Mouse (Mus musculus) limb, embryonic 14.5 days (tissue): Measurements from ENCODE around the gene Pus7l. TPM values are rescaled to one million over a fixed set of nuclear protein-coding genes. Genes with fewer than 3 reads are reported as not detected.

Source experiments
- ATAC-seq: fragments of 200-750 bp; cut with Nextera tagmentation; 2 replicates; pipeline ENCODE4 v1.8.0; 2017; ENCODE audit warnings: low read depth, moderate number of reproducible peaks, moderate TSS enrichment; ENCODE audit not compliant: low FRiP score
- DNase-seq: peaks from one replicate; pipeline ENCODE4 v3.0.0-alpha.2; 2015; ENCODE audit warnings: low spot score
- H3K27ac ChIP-seq: fragments of 300-500 bp; sonication (generic); replicated peaks from 2 replicates; pipeline ENCODE4 v1.5.1; 2014; ENCODE audit warnings: low read depth, mild to moderate bottlenecking, low read length, moderate library complexity, mixed read lengths
- H3K27me3 ChIP-seq: fragments of 300-500 bp; sonication (generic); 2 replicates; pipeline ENCODE4 v1.6.1; 2014; ENCODE audit warnings: low read length, mixed read lengths; ENCODE audit not compliant: control insufficient read depth, insufficient read depth
- H3K36me3 ChIP-seq: fragments of 300-500 bp; sonication (generic); 2 replicates; pipeline ENCODE4 v1.6.1; 2014; ENCODE audit warnings: mild to moderate bottlenecking, low read length, moderate library complexity, mixed read lengths; ENCODE audit not compliant: control insufficient read depth, insufficient read depth
- H3K4me1 ChIP-seq: fragments of 300-500 bp; sonication (generic); 2 replicates; pipeline ENCODE4 v1.6.1; 2014; ENCODE audit warnings: antibody characterized with exemption, low read length, mixed read lengths; ENCODE audit not compliant: control insufficient read depth, insufficient read depth
- H3K4me2 ChIP-seq: fragments of 300-500 bp; sonication (generic); replicated peaks from 2 replicates; pipeline ENCODE4 v1.6.1; 2014; ENCODE audit warnings: low read depth, mild to moderate bottlenecking, low read length, moderate library complexity; ENCODE audit not compliant: severe bottlenecking
- H3K4me3 ChIP-seq: fragments of 300-500 bp; sonication (generic); replicated peaks from 2 replicates; pipeline ENCODE4 v1.5.1; 2014; ENCODE audit warnings: low read length
- H3K9ac ChIP-seq: fragments of 300-500 bp; sonication (generic); 2 replicates; pipeline ENCODE4 v1.6.1; 2014; ENCODE audit warnings: mild to moderate bottlenecking, low read depth, low read length, moderate library complexity; ENCODE audit not compliant: severe bottlenecking
- H3K9me3 ChIP-seq: fragments of 300-500 bp; sonication (generic); 2 replicates; pipeline ENCODE4 v1.6.1; 2016; ENCODE audit warnings: low read length; ENCODE audit not compliant: control insufficient read depth
- POLR2A ChIP-seq: fragments of 200-500 bp; IDR thresholded peaks from 2 replicates; pipeline ENCODE4 v1.8.0; 2012; ENCODE audit warnings: inconsistent platforms, mild to moderate bottlenecking, moderate library complexity, borderline replicate concordance; ENCODE audit not compliant: insufficient read depth, insufficient read length; ENCODE audit errors: extremely low read depth
- WGBS: fragments of 180-500 bp; shearing (Covaris S2); extraction: QIAGEN DNeasy Blood & Tissue Kit; methylation state at CpG from one replicate; pipeline ENCODE4 v1.1.7; 2014; 5-methylcytosine and 5-hydroxymethylcytosine counted together
- polyA plus RNA-seq, 2 experiments: library from polyadenylated mRNA; depleted of rRNA in 1 of 2; stranded (reverse) in 1 of 2; unstranded in 1 of 2; fragments of >200 nt; fragmentation: Nextera tagmentation in 1 of 2; extraction: Ambion mirVana in 1 of 2; gene quantifications; 2 replicates each; pipeline versions ENCODE4 v1.2.1 to v1.2.3; 2012 to 2014

Pus7l gene
- polyA plus RNA-seq, 2 experiments, result 8.4 to 8.8 TPM

DNA sequence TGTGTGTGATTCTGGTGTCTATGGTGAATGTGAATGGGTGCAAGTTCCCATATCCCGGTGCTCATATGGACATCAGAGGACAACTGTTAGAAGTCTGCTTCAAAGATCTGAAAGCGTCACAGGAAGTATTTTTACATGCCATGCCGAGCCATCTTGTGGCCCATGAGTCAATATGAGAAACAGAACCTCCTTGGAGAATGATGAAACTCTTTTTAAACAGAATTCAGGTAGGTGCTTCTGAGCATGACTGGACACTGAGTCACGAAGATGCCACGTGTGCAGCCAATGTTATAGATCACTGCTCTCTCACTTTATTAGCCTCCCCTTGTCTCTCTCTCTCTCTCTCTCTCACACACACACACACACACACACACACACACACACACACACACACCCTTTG, 67.4 kb downstream of the Pus7l start:
- Histone ChIP-seq H3K4me2 (no peak overlapping the region), H3K9me3 (no peaks in the 10 kb centered on the region), H3K4me1 (peaks cover 7% of the 10 kb centered on the region; the same call in 1 of the 2 replicates), H3K4me3 (no peak overlapping the region), H3K36me3 (no peaks in the 10 kb centered on the region), H3K27me3 (no peaks in the 10 kb centered on the region), H3K9ac (no peak overlapping the region), H3K27ac (no peak overlapping the region)
- ATAC-seq (no peak), DNase-seq (no peak)
- no peak for TF ChIP-seq POLR2A
- 79% methylated on average over 5 of the region's 5 CpGs for WGBS

Other genes starting within 250 kb of the Pus7l start
- gene Adamts20, start 78.1 kb downstream of the Pus7l start, polyA plus RNA-seq (2012; rRNA removed), result 6.3 and 7.3 TPM in 2 replicates
- gene Adamts20, start 78.1 kb downstream of the Pus7l start, polyA plus RNA-seq (2014; fragmentation: Nextera tagmentation; extraction: Ambion mirVana), result 5.7 and 5.8 TPM in 2 replicates
- 4.9 and 5.6 TPM in 2 replicates for gene Irak4, start 96 bp upstream of the Pus7l start, polyA plus RNA-seq (2012; rRNA removed)
- gene Irak4, start 96 bp upstream of the Pus7l start, polyA plus RNA-seq (2014; fragmentation: Nextera tagmentation; extraction: Ambion mirVana), result 5.2 TPM in 2 replicates
- gene Twf1, start 46.3 kb upstream of the Pus7l start, polyA plus RNA-seq (2012; rRNA removed), result 37.7 and 40.2 TPM in 2 replicates
- 78.1 and 79.3 TPM in 2 replicates for gene Twf1, start 46.3 kb upstream of the Pus7l start, polyA plus RNA-seq (2014; fragmentation: Nextera tagmentation; extraction: Ambion mirVana)
- 1.7 and 1.9 TPM in 2 replicates for gene Tmem117, start 85.7 kb upstream of the Pus7l start, polyA plus RNA-seq (2012; rRNA removed)
- 5.5 and 5.9 TPM in 2 replicates for gene Tmem117, start 85.7 kb upstream of the Pus7l start, polyA plus RNA-seq (2014; fragmentation: Nextera tagmentation; extraction: Ambion mirVana)